Mouse (Mus musculus): ENCODE measurements at regions not wholly inside any gene's neighbourhood (a gene's known extent, or its start where the extent isn't known, plus 50 kb on each side); places are given as distances from the start of the nearest gene placed in this dataset.

GRCm38 (mm10) chr5:46338461-46338860, 481.0 kb upstream of the Lcorl start:
- TF ChIP-seq CTCF (IDR thresholded peaks at IDR 0.05; ENCODE audit: low read depth, low read length) (no peak), POLR2A (IDR thresholded peaks at IDR 0.05; ENCODE audit: borderline replicate concordance, low read depth, low read length) (no peak)
